Mouse (Mus musculus) hindbrain, postnatal 0 days (tissue): Measurements from ENCODE around the gene Ccdc30. TPM values are rescaled to one million over a fixed set of nuclear protein-coding genes. Genes with fewer than 3 reads are reported as not detected.
A peak's percentile ranks its signal among the peaks of the same experiment; 100 is the strongest.

Experiments
- ATAC-seq: fragments of 200-750 bp; cut with Nextera tagmentation; 2 replicates; pipeline ENCODE4 v1.8.0; 2017; ENCODE audit warnings: mild to moderate bottlenecking, moderate TSS enrichment, moderate library complexity
- DNase-seq: peaks from one replicate; pipeline ENCODE4 v3.0.0-alpha.2; 2015; ENCODE audit warnings: low spot score
- H3K27ac ChIP-seq: fragments of 300-500 bp; sonication (generic); 2 replicates; pipeline ENCODE4 v1.5.1; 2014; ENCODE audit warnings: mild to moderate bottlenecking
- H3K27me3 ChIP-seq: fragments of 300-500 bp; sonication (generic); 2 replicates; pipeline ENCODE4 v1.6.1; 2014; ENCODE audit warnings: low read length, mixed read lengths; ENCODE audit not compliant: insufficient read depth
- H3K36me3 ChIP-seq: fragments of 300-500 bp; sonication (generic); 2 replicates; pipeline ENCODE4 v1.6.1; 2014; ENCODE audit warnings: low read length, mixed read lengths; ENCODE audit not compliant: insufficient read depth
- H3K4me1 ChIP-seq: fragments of 300-500 bp; sonication (generic); 2 replicates; pipeline ENCODE4 v1.6.1; 2014; ENCODE audit warnings: antibody characterized with exemption, low read length, mixed read lengths; ENCODE audit not compliant: insufficient read depth
- H3K4me2 ChIP-seq: fragments of 300-500 bp; sonication (generic); 2 replicates; pipeline ENCODE4 v1.6.1; 2014; ENCODE audit warnings: low read depth, mild to moderate bottlenecking, low read length, moderate library complexity, mixed read lengths
- H3K4me3 ChIP-seq: fragments of 300-500 bp; sonication (generic); 2 replicates; pipeline ENCODE4 v1.5.1; 2014; ENCODE audit warnings: low read length
- H3K9ac ChIP-seq: fragments of 300-500 bp; sonication (generic); replicated peaks from 2 replicates; pipeline ENCODE4 v1.6.1; 2014; ENCODE audit warnings: mild to moderate bottlenecking, low read length, moderate library complexity, mixed read lengths
- H3K9me3 ChIP-seq: fragments of 300-500 bp; sonication (generic); 2 replicates; pipeline ENCODE4 v1.6.1; 2016; ENCODE audit warnings: low read length, mixed read lengths
- CTCF ChIP-seq: IDR thresholded peaks from 2 replicates; pipeline ENCODE4 v1.5.1; 2016; ENCODE audit warnings: antibody characterized with exemption, control low read depth, low read depth
- WGBS: fragments of 180-500 bp; shearing (Covaris S2); extraction: QIAGEN DNeasy Blood & Tissue Kit; methylation state at CpG from one replicate; pipeline ENCODE4 v1.1.7; 2014; 5-methylcytosine and 5-hydroxymethylcytosine counted together
- polyA plus RNA-seq: library from polyadenylated mRNA; unstranded; fragments of >200 nt; fragmentation: Nextera tagmentation; extraction: Ambion mirVana; gene quantifications from 2 replicates; pipeline ENCODE4 v1.2.1, GENCODE M21; 2015
- total RNA-seq: library from RNA; depleted of rRNA; stranded (reverse); fragments of >200 nt; gene quantifications from 2 replicates; pipeline ENCODE4 v1.2.3, GENCODE M21; 2014

The Ccdc30 gene
- total and polyA plus RNA-seq, 2 experiments from 2014 or later = 13.4 to 23.1 TPM

DNA sequence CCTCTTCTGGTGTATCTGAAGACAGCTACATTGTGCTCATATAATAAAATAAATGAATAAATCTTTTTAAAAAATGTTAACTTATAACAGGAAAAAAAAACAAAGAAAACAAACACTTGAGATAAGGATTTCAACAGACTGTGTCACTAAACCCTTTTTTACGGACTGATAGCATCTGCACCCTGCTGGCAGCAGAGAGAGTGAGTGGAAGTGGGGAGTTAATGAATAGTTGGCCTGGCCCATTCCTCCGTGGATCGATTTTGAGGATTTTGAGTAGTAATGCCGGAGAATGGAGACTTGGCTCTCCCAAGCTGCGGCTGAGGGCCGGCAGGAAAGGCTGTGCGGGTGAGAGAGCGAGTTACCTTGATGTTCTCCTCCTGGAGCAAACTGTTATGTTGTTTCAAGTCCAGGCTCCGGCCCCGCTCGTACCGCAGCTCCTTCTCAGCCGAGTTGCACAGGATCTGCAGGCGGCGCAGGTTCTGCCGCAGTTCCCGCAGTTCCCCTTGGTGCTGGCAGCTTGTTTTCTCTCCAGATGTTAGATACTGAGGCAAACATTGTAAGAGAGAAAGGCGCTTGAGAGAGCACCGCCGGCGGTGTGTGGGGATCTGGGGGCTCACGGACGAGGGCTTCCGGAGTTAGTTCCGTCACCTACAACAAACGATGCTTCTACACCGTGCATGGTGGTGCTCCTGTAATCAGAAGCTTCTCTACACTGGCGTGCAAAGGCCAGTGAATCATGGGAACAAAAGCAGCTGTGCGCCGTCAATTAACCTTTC lies 55.9 kb downstream of the Ccdc30 start:
- H3K27ac ChIP-seq = peak overlapping the region; percentile 77
- H3K4me3 ChIP-seq = peak overlapping the region; percentile 40
- TF ChIP-seq CTCF = peak; percentile 21; the same call in 1 of the 2 replicates
- 7% methylated on average over 30 of the region's 30 CpGs for WGBS
- peaks cover 5% of the 10 kb centered on the region; the same call in 1 of the 2 replicates for H3K4me1 ChIP-seq
- peak overlapping the region; percentile 47 for H3K9ac ChIP-seq
- no peaks in the 10 kb centered on the region for H3K36me3 ChIP-seq
- H3K27me3 ChIP-seq = no peaks in the 10 kb centered on the region
- peak overlapping the region; percentile 63 for H3K4me2 ChIP-seq
- peak; percentile 51 for DNase-seq
- H3K9me3 ChIP-seq = no peaks in the 10 kb centered on the region
- ATAC-seq = peak; percentile 82

GRCm38 (mm10) chr4:119345508-119345907 lies 69.8 kb downstream of the Ccdc30 start:
- no peak for TF ChIP-seq CTCF
- Histone ChIP-seq H3K36me3 (no peaks in the 10 kb centered on the region; the same call in 1 of the 2 replicates), H3K4me3 (no peak overlapping the region), H3K9ac (no peak overlapping the region), H3K9me3 (no peaks in the 10 kb centered on the region), H3K27ac (no peak overlapping the region), H3K27me3 (no peaks in the 10 kb centered on the region), H3K4me1 (no peaks in the 10 kb centered on the region), H3K4me2 (no peak overlapping the region)
- ATAC-seq (no peak), DNase-seq (no peak)
- 92% methylated on average over 6 of the region's 6 CpGs for WGBS

DNA sequence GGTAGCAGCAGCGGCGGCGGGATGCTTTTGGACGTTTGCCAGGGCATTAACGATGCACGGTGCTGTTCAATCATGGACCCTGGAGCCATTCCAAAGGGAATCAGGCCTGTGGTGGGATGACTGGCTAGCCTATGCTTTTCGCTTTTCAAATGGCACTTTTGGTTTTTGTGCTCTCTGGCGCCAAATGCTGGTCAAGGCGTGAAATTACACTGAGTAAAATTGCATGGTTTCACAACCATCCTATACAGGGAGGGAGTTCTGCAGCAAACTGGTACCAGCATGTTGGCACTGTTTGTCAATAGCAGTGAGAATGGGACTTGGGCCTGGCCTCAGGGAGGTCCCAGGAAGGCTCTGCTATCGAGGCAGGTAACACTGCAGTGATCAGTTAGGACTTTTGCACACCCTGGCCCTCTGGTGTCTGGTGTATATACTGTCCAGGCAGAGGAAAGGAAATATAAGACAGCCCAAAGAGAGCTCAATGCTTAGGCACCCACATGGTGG lies 76.4 kb downstream of the Ccdc30 start:
- Histone ChIP-seq H3K9me3 (no peaks in the 10 kb centered on the region), H3K9ac (peak overlapping the region; percentile 28; the same call in 1 of the 2 replicates), H3K36me3 (no peaks in the 10 kb centered on the region), H3K27ac (peak overlapping the region; percentile 86), H3K4me3 (no peak overlapping the region), H3K4me2 (peak overlapping the region; percentile 42), H3K4me1 (no peaks in the 10 kb centered on the region), H3K27me3 (no peaks in the 10 kb centered on the region)
- ATAC-seq (peak; percentile 94), DNase-seq (peak; percentile 95)
- WGBS = 2% methylated on average over 10 of the region's 10 CpGs
- peak; percentile 90 for TF ChIP-seq CTCF

GRCm38 (mm10) chr4:119338422-119338821 lies 76.9 kb downstream of the Ccdc30 start:
- H3K9me3 ChIP-seq = no peaks in the 10 kb centered on the region
- no peak for TF ChIP-seq CTCF
- H3K4me2 ChIP-seq = peak overlapping the region; percentile 42
- no peaks in the 10 kb centered on the region for H3K4me1 ChIP-seq
- peak overlapping the region; percentile 86 for H3K27ac ChIP-seq
- H3K9ac ChIP-seq = peak overlapping the region; percentile 28; the same call in 1 of the 2 replicates
- WGBS = 9% methylated on average over 4 of the region's 4 CpGs
- H3K27me3 ChIP-seq = no peaks in the 10 kb centered on the region
- peak; percentile 68 for DNase-seq
- no peaks in the 10 kb centered on the region for H3K36me3 ChIP-seq
- no peak overlapping the region for H3K4me3 ChIP-seq
- peak; percentile 89 for ATAC-seq

DNA sequence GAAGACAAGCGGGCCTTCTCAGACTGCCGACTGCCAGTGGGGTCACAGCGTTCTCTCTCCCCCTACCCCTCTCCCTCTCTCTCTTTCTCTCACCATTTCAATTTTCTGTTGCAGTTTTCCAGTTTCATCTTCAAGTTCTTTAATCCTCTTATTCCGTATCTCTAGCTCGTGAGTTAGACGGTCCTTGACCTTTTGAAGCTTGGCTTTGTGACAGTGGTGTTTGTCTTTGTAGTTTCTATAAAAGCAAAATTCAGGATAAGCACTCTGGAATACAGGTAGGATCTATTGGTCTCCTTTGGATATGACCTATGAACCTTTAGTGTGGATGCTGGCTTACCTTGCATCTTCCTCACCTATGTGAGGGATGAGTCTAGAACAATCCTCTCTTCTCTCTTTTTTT lies 81.8 kb downstream of the Ccdc30 start:
- Histone ChIP-seq H3K27me3 (no peaks in the 10 kb centered on the region), H3K4me3 (no peak overlapping the region), H3K4me1 (no peaks in the 10 kb centered on the region), H3K9ac (no peak overlapping the region), H3K27ac (no peak overlapping the region), H3K9me3 (no peaks in the 10 kb centered on the region), H3K4me2 (no peak overlapping the region), H3K36me3 (no peaks in the 10 kb centered on the region; the same call in 1 of the 2 replicates)
- no peak for DNase-seq
- TF ChIP-seq CTCF = no peak
- no peak for ATAC-seq
- 81% methylated on average over 6 of the region's 6 CpGs for WGBS

GRCm38 (mm10) chr4:119320896-119321550 lies 94.3 kb downstream of the Ccdc30 start:
- peak overlapping the region; percentile 56 for H3K9ac ChIP-seq
- peak overlapping the region; percentile 70 for H3K4me3 ChIP-seq
- ATAC-seq (peak; percentile 62), DNase-seq (no peak)
- H3K27ac ChIP-seq = peak overlapping the region; percentile 91
- H3K27me3 ChIP-seq = no peaks in the 10 kb centered on the region
- H3K4me2 ChIP-seq = peak overlapping the region; percentile 66
- no peak for TF ChIP-seq CTCF
- H3K4me1 ChIP-seq = peaks cover 10% of the 10 kb centered on the region
- WGBS = 28% methylated on average over 10 of the region's 10 CpGs
- H3K9me3 ChIP-seq = no peaks in the 10 kb centered on the region
- peaks cover 10% of the 10 kb centered on the region for H3K36me3 ChIP-seq
